Comparison of ENCODE assay signal across 8 mouse cellular contexts in the genomic region with DNA sequence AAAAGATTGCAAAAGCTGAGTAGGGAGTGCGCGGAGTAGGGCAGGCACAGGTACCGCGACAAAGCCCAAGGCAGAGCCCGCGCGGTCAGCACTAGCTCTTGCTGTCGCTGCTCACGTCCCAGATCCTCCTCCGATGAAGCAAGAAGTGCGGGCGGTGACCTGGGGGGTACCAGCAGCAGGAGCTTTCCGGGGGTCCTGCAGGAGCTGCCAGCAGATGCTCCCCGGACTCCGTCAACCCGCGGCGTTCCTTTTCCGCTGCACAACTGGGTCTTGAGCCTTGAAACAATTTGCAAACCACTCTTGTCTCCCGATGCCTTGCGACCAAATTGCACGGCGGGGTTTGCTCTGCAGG. TPM values are rescaled to one million over a fixed set of nuclear protein-coding genes. Genes with fewer than 3 reads are reported as not detected.
A peak's percentile ranks its signal among the peaks of the same experiment; 100 is the strongest.
DNase-seq lines count a peak whose midpoint lies in the region; ATAC-seq lines count a peak whose summit lies in the region.

No protein-coding gene starts in this region.

- peak; percentile 67 to 70 for DNase-seq in left cerebral cortex, postnatal 36 days (ENCODE audit: low spot score in 2 of 2)
- no peak for DNase-seq in left cerebral cortex, adult 9 months (ENCODE audit: low spot score in 2 of 2)
- peak; percentile 75 for DNase-seq in limb, embryonic 10.5 days (ENCODE audit: low spot score)
- DNase-seq in cerebellum, adult 9-11 months: no peak

- 0% methylated on average over 23 of the region's 23 CpGs for WGBS in heart, embryonic 12.5 days
- under 1% methylated on average over 23 of the region's 23 CpGs for WGBS in limb, embryonic 10.5 days
- WGBS in midbrain, embryonic 13.5 days: under 1% methylated on average over 23 of the region's 23 CpGs
- under 1% methylated on average over 23 of the region's 23 CpGs for WGBS in stomach, embryonic 16.5 days

- H3K27me3 ChIP-seq in heart, embryonic 12.5 days (replicated peaks): no peaks in the 10 kb centered on the region
- no peaks in the 10 kb centered on the region for H3K27me3 ChIP-seq in limb, embryonic 10.5 days (ENCODE audit: low read depth, poor library complexity, severe bottlenecking)
- H3K27me3 ChIP-seq in midbrain, embryonic 13.5 days: no peaks in the 10 kb centered on the region
- no peaks in the 10 kb centered on the region; the same call in 1 of the 2 replicates for H3K27me3 ChIP-seq in stomach, embryonic 16.5 days (ENCODE audit: control insufficient read depth, insufficient read depth, low read length)

- no peaks in the 10 kb centered on the region for H3K9me3 ChIP-seq in heart, embryonic 12.5 days (replicated peaks)
- H3K9me3 ChIP-seq in limb, embryonic 10.5 days (replicated peaks): no peaks in the 10 kb centered on the region
- H3K9me3 ChIP-seq in midbrain, embryonic 13.5 days: no peaks in the 10 kb centered on the region
- H3K9me3 ChIP-seq in stomach, embryonic 16.5 days (replicated peaks; ENCODE audit: control insufficient read depth, low read length): no peaks in the 10 kb centered on the region

- no peaks in the 10 kb centered on the region for H3K36me3 ChIP-seq in heart, embryonic 12.5 days
- no peaks in the 10 kb centered on the region for H3K36me3 ChIP-seq in limb, embryonic 10.5 days
- H3K36me3 ChIP-seq in midbrain, embryonic 13.5 days: no peaks in the 10 kb centered on the region
- H3K36me3 ChIP-seq in stomach, embryonic 16.5 days (ENCODE audit: control insufficient read depth, insufficient read depth, low read length): no peaks in the 10 kb centered on the region

- ATAC-seq in heart, embryonic 12.5 days (ENCODE audit: insufficient number of reproducible peaks, low FRiP score): no peak
- ATAC-seq in midbrain, embryonic 13.5 days: peak; percentile 27
- peak; percentile 29; the same call in 1 of the 2 replicates for ATAC-seq in stomach, embryonic 16.5 days (ENCODE audit: insufficient read depth, low FRiP score)

- H3K4me1 ChIP-seq in brown adipose tissue, adult 24 weeks (ENCODE audit: control insufficient read depth, insufficient read depth, insufficient read length, low read length): 0 out of 2 replicates have a peak, but pooled peaks cover 2% of the 10 kb centered on the region
- peaks cover 17% of the 10 kb centered on the region for H3K4me1 ChIP-seq in heart, embryonic 12.5 days (replicated peaks)
- peaks cover 31% of the 10 kb centered on the region for H3K4me1 ChIP-seq in limb, embryonic 10.5 days
- H3K4me1 ChIP-seq in midbrain, embryonic 13.5 days (replicated peaks): peaks cover 23% of the 10 kb centered on the region
- peaks cover 9% of the 10 kb centered on the region; the same call in 1 of the 2 replicates for H3K4me1 ChIP-seq in stomach, embryonic 16.5 days (ENCODE audit: control insufficient read depth, insufficient read depth, low read length)

- intact Hi-C loops in left cerebral cortex, postnatal 36 days (cut with DNase I): loop anchor here (1.0 to 10.0 kb wide), 3 partner anchors 335 to 717 kb away; no protein-coding TSS in a partner anchor

- H3K27ac ChIP-seq in brown adipose tissue, adult 24 weeks (replicated peaks; ENCODE audit: low read depth, low read length): peak overlapping the region; percentile 98
- H3K27ac ChIP-seq in heart, embryonic 12.5 days (ENCODE audit: poor library complexity, severe bottlenecking): peak overlapping the region; percentile 97
- peak overlapping the region; percentile 97 for H3K27ac ChIP-seq in limb, embryonic 10.5 days
- H3K27ac ChIP-seq in midbrain, embryonic 13.5 days: peak overlapping the region; percentile 95
- peak overlapping the region; percentile 94 for H3K27ac ChIP-seq in stomach, embryonic 16.5 days (ENCODE audit: low read length)

- H3K9ac ChIP-seq in heart, embryonic 12.5 days: peak overlapping the region; percentile 98
- peak overlapping the region; percentile 98 for H3K9ac ChIP-seq in midbrain, embryonic 13.5 days (replicated peaks)
- H3K9ac ChIP-seq in stomach, embryonic 16.5 days (ENCODE audit: low read length): peak overlapping the region; percentile 91

- H3K4me2 ChIP-seq in heart, embryonic 12.5 days: peak overlapping the region; percentile 70
- H3K4me2 ChIP-seq in midbrain, embryonic 13.5 days (replicated peaks): peak overlapping the region; percentile 65
- H3K4me2 ChIP-seq in stomach, embryonic 16.5 days (ENCODE audit: low read depth, low read length): peak overlapping the region; percentile 84

- peak overlapping the region; percentile 92 for H3K4me3 ChIP-seq in brown adipose tissue, adult 24 weeks (ENCODE audit: insufficient read depth, low read depth, low read length)
- peak overlapping the region; percentile 79 for H3K4me3 ChIP-seq in heart, embryonic 12.5 days
- H3K4me3 ChIP-seq in limb, embryonic 10.5 days: peak overlapping the region; percentile 81
- peak overlapping the region; percentile 96 for H3K4me3 ChIP-seq in midbrain, embryonic 13.5 days (replicated peaks)
- H3K4me3 ChIP-seq in stomach, embryonic 16.5 days (replicated peaks; ENCODE audit: low read length): peak overlapping the region; percentile 88

RNA-seq across cellular contexts. Expression of gene Trib2, which starts 0.5 kb away (rescaled TPM):
- total RNA-seq in left cerebral cortex, postnatal 36 days (2021): 10 to 100 TPM; 34.8 to 41.5 TPM
- 2.9 and 6.3 TPM in 2 replicates for polyA plus RNA-seq in brown adipose tissue, adult 24 weeks (2012; ENCODE audit: insufficient read depth, insufficient read length, missing spikeins)
- 66.6 and 67.4 TPM in 2 replicates for polyA plus RNA-seq in heart, embryonic 12.5 days (2016; fragmentation: Nextera tagmentation; extraction: Ambion mirVana)
- polyA plus RNA-seq in limb, embryonic 10.5 days (2016; fragmentation: Nextera tagmentation; extraction: Ambion mirVana): 20.8 and 32.7 TPM in 2 replicates
- 120 and 121 TPM in 2 replicates for polyA plus RNA-seq in midbrain, embryonic 13.5 days (2015; fragmentation: Nextera tagmentation; extraction: Ambion mirVana)
- 20.5 and 21.8 TPM in 2 replicates for polyA plus RNA-seq in stomach, embryonic 16.5 days (2015; fragmentation: Nextera tagmentation; extraction: Ambion mirVana)

Comparison
In these comparisons a context has a peak if more than half of its experiments do, and no peak if none do; other contexts are left out.
1. DNase-seq: peak in left cerebral cortex, postnatal 36 days (2 of 2) and limb, embryonic 10.5 days (single experiment); none in left cerebral cortex, adult 9 months (0 of 2) and cerebellum, adult 9-11 months (single experiment).
2. Peak in every context shown above with its lines, with median percentiles within 50 percentile points of each other: H3K27ac ChIP-seq, H3K4me3 ChIP-seq, H3K4me2 ChIP-seq and H3K9ac ChIP-seq.